Mouse (Mus musculus): ENCODE measurements around the gene Atoh8.

The Atoh8 gene

DNA sequence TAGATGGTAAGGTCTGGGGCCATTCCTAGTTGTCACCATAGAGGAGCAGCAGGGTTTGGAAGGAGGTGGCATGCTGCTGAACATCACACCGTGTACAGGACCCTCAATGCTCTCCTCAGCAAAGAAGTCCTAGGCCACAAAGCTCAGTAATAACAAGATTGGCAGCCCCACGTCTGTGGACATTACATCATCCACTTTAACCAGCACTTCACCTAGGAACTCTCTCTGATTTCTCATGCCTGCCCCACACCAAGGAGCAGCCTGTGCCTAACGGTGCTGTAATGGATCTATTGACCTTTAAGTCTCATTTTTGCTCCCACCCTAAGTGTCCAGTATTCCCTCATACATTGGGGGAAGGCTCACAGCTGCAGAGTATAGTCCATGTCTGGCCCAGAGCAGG is 9.7 kb downstream of the Atoh8 start:
- DNase-seq: no peak

DNA sequence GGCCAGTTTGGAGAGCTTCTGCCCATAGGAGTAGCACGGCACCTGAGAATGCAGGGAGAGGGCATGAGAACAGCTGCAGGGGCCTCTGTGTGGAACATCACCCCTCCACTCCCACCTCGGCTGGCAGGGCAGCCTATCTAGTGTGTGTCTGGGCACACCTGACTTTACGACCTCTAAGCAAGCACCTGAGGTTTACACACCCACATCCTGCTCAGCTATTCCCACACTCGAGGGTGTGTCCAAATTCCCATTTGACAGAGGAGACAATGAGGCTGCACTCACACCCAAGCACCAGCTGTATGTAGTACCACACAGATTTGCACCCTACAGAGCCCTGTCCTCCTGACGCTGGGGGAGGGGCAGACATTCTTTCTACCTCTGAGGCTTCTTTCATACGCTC is 11.5 kb downstream of the Atoh8 start:
- no peak for DNase-seq

DNA sequence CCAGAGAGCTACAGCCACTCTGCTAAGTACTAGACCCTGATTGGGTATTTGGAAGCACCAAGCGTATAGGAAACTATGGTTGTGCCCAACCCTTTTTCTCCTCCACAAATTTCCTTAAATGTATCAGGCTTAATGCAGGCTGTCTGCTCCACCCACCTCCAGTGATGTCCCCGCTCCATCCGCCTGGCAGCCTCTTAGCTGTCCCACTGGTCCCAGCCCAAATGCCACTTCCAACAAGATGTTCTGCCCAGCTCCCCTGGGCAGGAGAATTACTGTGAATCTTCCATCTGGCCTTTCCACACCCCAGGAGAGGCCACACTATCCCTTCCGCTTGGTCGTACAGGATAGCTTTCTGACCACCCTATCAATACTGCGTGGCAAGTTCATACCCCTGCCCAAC is 12.5 kb downstream of the Atoh8 start:
- no peak for DNase-seq

DNA sequence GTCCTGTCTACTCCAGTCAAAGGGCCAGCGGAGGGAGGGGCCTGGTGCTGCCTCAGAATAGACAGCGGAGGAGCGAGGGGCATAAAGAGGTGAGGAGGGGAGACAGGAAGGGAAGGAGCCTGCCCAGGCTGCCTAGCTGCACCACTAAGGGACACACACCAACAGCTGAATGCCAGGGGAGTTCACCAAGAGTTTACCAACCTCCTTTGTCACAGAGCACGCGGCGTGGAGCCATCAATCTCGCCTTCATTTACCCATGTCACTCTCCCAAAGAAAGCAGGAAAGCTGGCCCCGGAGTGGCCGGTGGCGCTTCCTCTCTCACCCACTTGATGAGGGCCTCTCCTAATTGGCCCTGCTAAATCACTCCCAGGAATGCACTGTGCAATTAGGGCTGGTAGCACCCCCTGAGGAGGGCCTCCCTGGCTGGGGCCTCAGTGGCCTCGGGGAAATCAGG is 13.1 kb downstream of the Atoh8 start:
- no peak for DNase-seq

DNA sequence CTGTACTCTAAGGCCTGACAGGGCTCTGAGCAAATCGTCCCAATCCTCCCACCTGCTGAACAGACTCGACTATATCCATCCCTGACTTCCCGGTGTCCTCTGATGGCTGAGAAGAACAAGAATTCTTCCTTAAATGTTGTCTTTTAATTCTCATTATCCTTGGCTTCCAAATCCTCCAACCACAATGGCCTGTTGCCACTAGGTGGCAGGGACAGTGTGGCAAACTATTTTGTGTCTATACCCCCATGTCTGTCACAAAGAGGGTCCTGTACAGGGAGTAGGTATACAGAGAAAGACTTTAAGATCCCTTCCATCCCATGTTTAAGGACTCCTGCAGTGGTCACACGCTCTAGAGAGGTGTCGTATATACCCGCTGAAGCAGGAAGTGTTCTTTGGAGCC is 14.1 kb downstream of the Atoh8 start:
- DNase-seq: no peak

DNA sequence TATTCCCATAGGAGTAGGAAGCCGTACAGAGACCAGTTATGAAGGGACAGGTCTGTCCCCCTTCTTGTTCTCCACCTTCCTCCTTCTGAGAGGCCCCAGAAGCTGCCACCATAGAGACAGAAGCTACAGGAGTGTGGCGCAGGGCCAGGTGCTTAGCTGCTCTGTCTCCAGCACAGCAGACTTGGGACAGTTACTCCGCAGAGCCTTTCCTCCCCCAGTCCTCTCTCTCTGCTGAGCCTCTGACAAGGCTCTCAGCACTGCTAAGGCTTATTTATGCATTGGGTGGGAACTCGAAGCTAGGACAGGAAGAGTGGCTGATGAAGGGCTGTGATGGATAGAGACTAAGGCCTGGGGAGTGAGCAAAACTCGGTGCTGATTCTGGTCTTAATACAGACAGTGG is 15.8 kb downstream of the Atoh8 start:
- DNase-seq: no peak

DNA sequence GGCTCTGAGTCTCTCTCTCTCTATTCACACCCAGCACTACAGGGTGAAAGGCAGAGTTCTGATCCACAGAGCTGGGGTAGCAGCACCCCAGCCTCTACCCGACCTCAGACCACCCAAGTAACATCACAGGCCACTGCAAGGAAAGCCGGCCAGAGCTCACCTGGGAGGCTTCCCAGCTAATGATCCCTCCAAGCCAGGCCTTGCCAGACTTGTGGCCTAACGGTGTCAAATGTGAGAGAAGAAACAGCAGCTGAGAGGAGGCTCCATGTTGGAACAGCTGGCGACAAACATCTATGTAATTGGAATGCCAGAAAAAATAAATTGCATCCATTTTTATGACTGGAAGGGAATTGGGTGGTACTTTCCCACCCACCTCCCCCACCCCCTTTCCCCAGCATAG is 17.1 kb downstream of the Atoh8 start:
- no peak for DNase-seq

DNA sequence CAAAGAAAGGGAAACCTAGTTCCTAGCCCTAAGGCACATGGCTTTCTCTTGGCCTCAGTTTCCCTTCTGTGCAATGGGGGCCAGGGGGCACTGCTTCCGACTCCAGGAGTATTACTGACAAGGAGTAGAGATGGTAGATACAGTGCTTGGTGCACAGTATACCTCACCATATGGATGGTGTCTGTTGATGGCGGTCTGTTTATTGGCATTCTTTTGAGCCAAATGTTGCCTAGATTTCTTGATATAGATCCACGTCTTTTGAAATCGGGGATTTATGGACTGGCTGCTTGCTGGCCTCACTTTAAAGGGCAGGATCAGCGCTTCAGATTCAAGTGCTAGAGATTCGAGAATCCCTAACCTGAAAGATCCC is 18.0 kb downstream of the Atoh8 start:
- DNase-seq: no peak

DNA sequence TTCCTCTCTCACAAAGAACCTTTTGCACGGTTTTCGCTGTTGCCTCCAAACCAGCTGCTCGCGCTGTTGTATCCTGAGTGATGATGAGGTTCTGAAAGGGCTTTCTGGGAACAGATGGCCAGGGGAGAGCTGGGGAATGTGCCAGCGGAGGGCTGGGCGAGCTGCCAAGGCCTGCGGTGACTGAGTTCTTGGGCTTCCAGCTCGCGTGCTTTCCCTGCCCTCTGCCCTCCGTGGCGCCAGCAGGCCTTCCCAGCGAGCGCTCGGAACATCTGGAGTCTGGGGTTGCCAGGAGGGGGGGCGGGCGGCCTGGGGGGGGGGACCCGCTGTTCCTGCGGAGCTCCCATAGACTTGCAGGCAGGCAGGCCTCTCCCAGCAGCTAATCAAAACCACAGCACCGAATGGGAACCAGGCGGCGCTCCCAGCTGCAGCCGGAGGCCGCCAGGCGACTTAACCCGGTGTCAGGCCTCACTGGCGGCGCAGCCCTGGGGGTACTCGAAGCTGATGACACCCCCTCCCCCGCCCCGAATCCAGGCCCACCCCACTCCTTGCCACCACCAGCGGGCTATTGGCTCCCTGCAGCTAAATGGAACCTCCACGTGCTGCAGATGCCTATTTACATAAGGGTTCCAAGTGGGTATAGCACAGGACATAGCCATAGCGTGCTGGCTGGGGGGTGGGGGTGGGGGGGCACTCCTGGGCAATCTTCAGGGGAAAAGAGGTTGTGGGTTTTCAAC is 18.5 kb downstream of the Atoh8 start:
- peak; percentile 97 for DNase-seq

DNA sequence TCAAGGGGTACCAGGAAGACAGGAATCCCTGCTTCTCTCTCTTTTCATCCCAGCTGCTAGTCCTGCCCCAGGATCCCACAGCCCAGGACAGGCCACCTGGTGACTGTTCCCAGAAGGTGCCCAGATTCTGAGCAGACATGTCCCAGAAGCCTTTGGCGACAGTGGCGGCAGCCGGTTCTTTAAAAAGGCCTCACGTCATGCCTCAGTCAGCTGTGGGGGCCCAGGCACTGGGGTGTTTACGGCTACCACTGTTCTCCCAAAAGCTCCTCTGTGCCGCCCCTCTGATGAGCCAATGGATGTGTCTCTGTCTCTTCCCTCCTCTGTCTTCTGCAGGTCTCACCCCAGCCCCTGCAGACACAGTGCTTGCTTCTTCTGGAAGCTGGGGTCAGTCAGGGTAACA is 19.8 kb downstream of the Atoh8 start:
- no peak for DNase-seq

DNA sequence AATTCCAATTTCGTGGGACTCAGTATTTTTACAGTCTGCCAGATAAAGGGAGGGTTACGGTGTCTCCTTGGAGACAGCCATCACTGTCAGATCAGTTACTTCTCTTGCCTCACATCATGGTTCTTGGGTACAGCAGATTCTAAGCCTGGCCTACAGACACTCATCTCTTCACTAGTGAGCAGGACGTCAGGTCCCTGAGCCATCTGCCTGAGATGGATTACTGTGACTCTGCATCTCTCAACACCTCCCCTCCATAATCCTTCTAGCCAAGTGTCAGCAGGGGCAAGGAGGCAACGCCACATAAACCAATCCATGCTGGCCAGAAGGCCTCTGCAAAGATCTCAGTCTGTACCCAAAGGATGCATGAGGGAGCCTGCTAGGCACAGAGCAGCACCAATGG is 24.0 kb downstream of the Atoh8 start:
- DNase-seq: peak; percentile 62

DNA sequence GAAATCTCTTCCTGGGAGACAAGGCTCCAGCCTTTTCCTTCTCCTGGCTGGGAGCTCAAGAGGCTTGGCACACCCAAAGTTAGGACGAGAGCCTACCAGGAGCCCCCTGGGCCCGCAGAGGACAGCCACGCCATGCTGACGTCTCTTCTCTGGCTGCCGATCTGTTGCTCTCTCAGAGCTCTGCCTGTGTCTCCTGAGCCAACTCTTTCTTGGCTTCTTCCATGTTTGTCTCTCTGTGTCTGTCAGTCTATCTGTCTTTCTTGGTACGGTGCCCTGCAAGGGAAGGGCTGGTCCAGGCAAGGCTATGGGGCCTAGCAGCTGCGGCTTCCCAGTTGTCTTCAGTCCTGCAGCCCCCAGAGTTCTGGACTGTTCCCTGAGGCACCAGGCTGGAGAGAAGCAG is 24.6 kb downstream of the Atoh8 start:
- DNase-seq: no peak

DNA sequence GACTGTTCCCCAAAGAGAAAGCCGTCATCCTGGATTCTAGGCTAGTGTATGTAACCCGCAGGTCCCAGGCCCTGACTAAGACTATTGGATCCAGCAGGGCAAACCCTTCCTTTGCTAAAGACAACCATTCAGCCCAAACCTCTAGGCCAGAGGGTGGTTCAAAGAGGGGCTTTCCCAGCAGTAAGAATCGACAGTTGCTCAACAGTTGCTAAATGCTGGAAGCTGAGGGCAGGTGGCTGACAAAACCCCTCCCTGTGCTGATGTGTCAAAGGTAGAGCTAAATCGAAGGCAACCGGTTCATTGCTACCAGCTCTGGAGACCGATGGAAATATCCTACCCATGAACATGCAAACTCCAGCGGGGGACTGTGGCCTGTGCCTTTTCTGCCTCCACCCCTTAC is 25.6 kb downstream of the Atoh8 start:
- DNase-seq: no peak

DNA sequence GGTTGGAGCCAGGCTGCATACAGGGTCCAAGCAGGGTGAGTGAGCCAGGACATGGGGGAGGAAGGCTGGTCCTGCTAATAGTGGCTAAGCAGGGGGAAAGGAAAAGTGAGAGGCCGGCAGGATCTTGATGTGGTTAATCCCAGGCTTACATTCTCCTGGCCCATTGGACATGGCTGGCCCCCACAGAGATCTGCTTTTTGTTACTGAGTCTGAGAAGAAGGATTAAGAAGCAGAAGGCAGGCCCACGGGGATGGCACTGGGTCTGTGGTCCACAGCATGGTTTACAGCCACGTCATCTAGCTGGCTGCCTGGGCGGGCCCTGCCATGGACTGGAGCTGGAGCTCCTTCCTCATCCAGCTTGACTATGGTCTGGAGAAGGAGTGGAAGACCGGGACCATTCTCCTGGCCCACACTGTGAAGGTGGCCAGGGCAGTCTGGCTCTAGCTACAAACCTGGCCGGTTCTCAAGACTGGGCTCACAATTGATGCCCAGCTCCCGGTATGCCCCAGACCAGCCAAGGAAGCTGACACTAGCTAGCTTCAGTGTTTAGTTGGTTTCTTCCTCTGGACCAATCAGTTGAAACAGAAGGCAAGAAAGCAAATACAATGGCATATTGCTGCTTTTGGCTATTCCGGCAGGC is 26.9 kb downstream of the Atoh8 start:
- no peak for DNase-seq

DNA sequence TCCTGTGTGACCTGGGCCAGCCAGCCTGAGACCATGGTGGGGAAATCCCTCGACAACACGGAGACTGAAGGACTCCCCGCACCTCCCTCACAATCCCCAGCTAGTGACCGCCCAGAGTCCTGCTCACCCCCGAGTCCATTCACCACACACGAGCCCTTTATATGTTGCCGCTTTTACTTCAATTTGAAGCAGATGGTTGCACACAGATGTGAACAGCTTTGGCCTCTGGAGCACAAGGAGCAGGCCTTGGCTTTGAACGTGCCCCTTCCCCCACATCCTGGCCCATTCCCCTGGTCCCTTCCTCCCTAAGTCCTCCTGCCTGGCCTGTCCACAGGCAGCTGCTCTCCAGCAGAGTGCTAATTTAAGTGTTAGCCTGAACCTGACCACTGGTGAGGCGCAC is 29.4 kb downstream of the Atoh8 start:
- no peak for DNase-seq

DNA sequence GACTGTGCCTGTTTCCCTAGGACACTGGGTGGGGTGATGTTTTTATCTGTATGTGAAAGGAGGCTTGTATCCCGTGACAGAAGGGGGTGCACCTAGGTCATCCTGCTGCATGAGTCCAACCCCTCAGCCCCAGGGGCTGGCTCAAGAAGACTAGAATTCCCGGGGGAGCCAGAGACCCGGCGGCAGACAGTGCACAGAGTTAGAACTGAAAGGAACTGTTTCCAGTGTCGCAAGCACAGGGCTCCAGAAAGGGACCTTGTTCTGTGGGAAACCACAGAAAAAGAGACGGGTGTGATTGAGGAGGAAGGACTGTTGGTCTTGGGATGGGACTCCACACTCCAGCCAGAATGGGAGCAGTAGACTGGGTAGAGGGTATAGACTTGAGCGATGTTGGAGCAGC is 30.5 kb downstream of the Atoh8 start:
- DNase-seq: no peak

DNA sequence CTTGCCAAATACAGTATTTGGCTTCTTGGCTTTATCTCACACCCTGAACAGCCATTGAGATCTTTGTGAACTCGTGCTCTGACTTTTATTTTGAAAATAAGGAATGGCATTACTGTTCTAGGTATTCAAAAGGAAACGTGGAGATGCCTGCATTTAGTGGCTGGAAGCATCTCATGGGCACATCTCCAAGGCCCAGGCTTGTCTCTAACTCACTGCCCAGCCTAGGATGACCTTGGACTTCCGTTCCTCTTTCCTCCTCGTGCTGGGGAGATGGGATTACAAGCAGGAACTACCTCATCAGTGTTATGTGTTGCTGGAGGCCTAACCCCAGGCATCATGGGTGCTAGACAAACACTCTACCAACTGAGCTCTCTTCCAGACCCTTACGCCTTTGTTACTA is 32.1 kb downstream of the Atoh8 start:
- no peak for DNase-seq

DNA sequence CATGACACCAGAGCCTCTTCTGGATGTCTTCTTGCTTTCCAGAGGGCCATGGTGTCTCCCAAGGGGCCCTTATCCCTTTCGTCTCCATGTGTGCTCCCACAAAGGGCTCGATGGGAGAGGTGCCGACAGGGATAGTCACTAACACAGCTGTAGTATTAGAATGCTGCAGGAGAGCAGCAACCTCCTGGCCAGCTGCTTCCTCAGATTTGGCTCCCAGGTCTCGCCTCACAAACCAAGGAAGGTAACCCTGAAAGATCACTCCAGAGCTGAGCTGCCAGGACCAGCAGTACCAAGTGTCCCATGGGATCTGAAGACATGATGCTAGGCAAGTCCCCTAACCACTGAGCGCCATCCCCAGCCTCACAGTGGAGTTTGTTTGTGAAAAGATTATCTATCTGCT is 32.6 kb downstream of the Atoh8 start:
- DNase-seq: no peak

DNA sequence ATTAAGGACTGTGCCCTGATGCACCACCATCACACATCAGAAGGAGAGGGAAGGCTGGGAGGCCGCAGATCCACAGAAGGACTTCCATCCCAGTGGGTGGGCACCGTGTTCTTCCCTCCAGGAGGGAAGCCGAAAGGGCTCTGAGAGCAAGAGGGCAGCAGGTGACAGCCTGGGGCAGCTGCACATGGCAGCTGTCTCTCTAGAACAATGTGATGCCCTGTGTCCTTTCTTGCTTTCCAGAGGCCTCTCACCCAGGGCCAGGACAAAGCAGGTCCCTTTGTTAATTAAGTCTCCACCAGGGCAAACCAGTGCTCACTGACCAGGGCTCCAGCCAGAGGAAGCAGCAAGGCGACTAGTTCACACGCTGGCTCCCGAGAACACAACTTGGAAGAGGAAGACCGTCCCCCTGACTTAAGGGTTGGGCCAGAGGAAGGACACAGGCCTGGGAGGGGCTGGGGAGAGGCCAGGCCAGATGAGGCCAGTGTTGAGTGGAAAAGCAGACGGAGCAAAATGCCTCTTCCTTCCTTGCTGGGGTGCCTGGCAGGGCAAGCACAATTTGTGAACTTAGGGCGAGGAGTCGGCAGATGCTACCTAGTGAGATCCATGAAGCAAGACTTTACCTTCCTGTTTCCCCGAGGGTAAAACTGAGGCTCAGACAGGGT is 34.7 kb downstream of the Atoh8 start:
- DNase-seq: no peak

DNA sequence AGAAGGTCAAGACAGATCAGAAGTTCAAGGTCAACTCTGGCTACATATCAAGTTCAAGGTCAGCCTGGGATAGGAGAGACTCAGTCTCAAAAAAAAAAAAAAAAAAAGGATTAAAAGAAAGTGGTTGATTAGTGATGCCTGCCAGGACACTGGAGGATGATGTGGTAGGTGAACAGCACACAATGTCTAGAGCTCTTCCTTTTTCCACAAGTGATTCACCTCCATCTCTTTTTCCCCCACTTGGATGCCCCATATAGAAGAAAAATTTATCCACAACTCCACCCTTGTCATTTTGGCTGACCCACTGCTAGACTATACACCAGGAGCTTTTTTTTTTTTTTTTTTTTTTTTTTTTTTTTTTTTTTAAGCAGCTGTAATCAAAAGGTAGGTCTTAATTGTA is 37.9 kb downstream of the Atoh8 start:
- DNase-seq: no peak

DNA sequence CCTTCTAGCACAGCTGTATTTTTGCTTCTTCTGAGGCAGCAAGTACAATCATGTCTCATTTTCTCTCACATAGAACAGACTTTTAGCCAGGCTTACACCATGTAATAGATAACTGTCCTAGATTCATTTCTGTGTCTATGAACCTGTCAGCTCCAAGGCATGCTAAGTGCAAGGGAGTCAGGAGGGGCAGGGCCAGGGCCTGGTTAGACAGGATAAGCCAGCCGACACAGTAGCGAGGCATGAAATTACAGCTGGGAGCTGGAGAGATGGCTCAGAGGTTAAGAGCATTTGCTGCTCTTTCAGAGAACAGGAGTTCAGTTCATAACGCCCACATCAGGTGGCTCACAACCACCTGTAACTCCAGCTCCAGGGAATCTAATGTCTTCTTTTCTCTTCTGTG is 38.7 kb downstream of the Atoh8 start:
- no peak for DNase-seq

DNA sequence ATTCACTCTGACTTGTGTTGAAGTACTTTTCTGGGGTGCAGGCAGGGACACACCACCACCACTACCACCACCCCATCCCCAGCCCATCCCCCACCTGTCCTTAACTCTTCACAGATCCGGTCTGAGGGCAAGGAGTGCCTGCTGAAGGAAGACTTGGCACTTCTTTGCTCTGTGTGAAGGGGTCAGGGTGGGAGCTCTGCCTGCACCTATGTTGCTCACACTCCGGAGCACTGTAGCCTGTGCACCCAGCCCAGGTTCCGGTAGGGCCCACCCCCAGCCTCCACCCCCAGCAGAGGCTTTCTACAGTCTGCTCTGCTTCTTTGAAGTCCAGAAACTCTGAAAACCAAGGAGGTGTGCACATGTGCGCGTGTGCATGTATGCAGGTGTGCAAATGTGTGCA is 44.8 kb downstream of the Atoh8 start:
- DNase-seq: no peak

DNA sequence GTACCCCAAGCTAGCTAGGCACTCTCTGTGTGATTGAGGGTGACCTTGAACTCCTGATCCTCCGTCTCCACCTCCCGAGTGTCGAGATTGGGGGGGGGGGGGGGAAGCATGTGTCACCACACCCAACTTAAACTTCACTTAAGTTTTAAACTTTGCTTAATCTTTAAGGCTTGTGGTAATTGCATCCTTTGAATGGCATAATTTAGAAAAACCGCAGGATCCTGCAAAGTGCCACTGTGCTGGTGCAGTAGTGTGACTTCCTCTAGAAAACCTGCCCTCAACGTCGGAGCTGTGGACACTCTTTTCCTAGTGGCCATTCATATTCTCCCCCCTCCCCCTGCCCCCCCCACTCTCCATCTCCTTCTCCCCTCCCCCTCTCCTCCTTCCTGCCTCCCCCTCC is 45.3 kb downstream of the Atoh8 start:
- no peak for DNase-seq

DNA sequence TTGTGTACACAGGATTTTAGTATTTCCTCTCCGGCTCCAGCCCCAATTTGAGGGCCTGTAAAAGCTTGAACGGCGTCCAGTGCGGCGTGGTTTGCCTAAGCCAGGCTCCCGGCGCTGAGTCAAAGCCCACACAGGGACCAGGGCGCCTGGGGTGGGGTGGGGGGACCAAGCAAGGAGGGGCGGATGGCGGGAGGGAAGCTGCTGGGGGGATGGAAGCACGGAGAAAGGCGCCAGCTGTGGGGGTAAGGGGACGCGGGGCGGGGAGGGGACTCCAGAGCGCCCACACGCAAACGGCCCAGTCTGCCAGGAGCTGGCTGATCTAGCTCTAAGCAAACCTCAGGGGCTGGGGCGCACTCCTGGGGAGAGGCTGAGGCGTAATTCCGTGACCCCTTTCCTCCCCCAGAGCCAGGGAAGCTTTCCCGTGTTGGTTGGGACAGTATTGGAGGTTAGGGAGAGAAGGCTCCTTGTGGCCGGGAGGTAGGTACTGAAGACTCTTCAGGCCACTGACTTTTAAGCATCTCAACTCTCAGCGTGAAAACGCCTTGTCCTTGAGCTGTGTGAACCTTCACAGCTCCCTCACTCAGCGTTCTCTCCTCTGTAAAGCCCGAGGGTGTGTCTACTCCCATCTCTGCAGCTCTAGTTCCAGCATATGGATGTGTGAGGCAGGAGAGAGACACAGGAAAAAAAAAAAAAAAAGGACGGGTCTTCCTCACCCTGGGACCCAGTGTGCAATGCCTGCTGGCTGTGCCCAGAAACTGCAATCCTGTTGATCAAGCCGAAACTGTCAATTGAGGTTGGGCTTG is 46.1 kb downstream of the Atoh8 start:
- no peak for DNase-seq
